Mouse (Mus musculus) C2C12 (cell line): ENCODE data around the gene Sowahc. TPM values are rescaled to one million over a fixed set of nuclear protein-coding genes. Genes with fewer than 3 reads are reported as not detected.

Experiments used
- H3K27me3 ChIP-seq: one replicate; pipeline ENCODE4 v1.6.1; 2011; ENCODE audit not compliant: control insufficient read depth, insufficient read depth, insufficient read length
- H3K36me3 ChIP-seq: one replicate; pipeline ENCODE4 v1.6.1; 2011; ENCODE audit not compliant: control insufficient read depth, insufficient read depth
- H3K4me3 ChIP-seq: one replicate; pipeline ENCODE4 v1.5.1; 2011; ENCODE audit warnings: mild to moderate bottlenecking, control low read depth; ENCODE audit not compliant: poor library complexity, insufficient read depth, severe bottlenecking
- H3K79me2 ChIP-seq: one replicate; pipeline ENCODE4 v1.6.1; 2011; ENCODE audit not compliant: control insufficient read depth, insufficient read depth
- H3K79me3 ChIP-seq: one replicate; pipeline ENCODE4 v1.6.1; 2011; ENCODE audit warnings: low read depth, control low read depth
- H3ac ChIP-seq: one replicate; pipeline ENCODE3; 2011; ENCODE audit warnings: low read depth; ENCODE audit not compliant: control insufficient read depth, insufficient read length
- CEBPB ChIP-seq: IDR thresholded peaks from one replicate; pipeline ENCODE4 v1.6.1; 2011; ENCODE audit warnings: low read depth, mild to moderate bottlenecking, control low read depth, moderate library complexity
- CTCF ChIP-seq: IDR thresholded peaks from one replicate; pipeline ENCODE4 v1.5.1; 2011; ENCODE audit not compliant: control insufficient read depth, insufficient read depth, insufficient read length
- FOSL1 ChIP-seq: IDR thresholded peaks from one replicate; pipeline ENCODE4 v1.8.0; 2011; ENCODE audit warnings: mild to moderate bottlenecking, low read length; ENCODE audit not compliant: poor library complexity, insufficient read depth, severe bottlenecking
- MAX ChIP-seq: IDR thresholded peaks from one replicate; pipeline ENCODE4 v1.6.1; 2011; ENCODE audit warnings: mild to moderate bottlenecking, control low read depth
- MYOD1 ChIP-seq: IDR thresholded peaks from one replicate; pipeline ENCODE4 v1.6.1; 2011; ENCODE audit warnings: low read depth; ENCODE audit not compliant: control insufficient read depth, insufficient read length
- MYOG ChIP-seq: IDR thresholded peaks from one replicate; pipeline ENCODE4 v1.6.1; 2011; ENCODE audit not compliant: control insufficient read depth, insufficient read length; ENCODE audit errors: extremely low read depth
- USF1 ChIP-seq: IDR thresholded peaks from one replicate; pipeline ENCODE4 v1.6.1; 2011; ENCODE audit warnings: low read depth, mild to moderate bottlenecking, control low read depth, moderate library complexity
- polyA plus RNA-seq: library from polyadenylated mRNA; unstranded; fragments of >200 nt; fragmentation: generic; extraction: Trizol; gene quantifications from one replicate; pipeline ENCODE4 v1.2.1, GENCODE M21; 2012; ENCODE audit warnings: missing spikeins

Gene Sowahc
- polyA plus RNA-seq, 1 experiment: 2.2 TPM

GRCm38 (mm10) chr10:59225137-59225536 lies 3.4 kb downstream of the Sowahc start:
- H3K4me3 ChIP-seq: no peak overlapping the region
- no peak overlapping the region for H3ac ChIP-seq
- H3K79me3 ChIP-seq: peaks cover 17% of the 10 kb centered on the region
- TF ChIP-seq MAX: no peak
- TF ChIP-seq MYOG: no peak
- TF ChIP-seq CTCF: no peak
- no peak for TF ChIP-seq FOSL1
- no peak for TF ChIP-seq MYOD1
- no peak for TF ChIP-seq USF1
- no peak for TF ChIP-seq CEBPB
- no peaks in the 10 kb centered on the region for H3K27me3 ChIP-seq
- H3K79me2 ChIP-seq: peaks cover 52% of the 10 kb centered on the region
- H3K36me3 ChIP-seq: peaks cover 8% of the 10 kb centered on the region

- Histone ChIP-seq H3K27me3 (no peaks in the 10 kb centered on the region), H3K79me3 (peaks cover 2% of the 10 kb centered on the region), H3K79me2 (peaks cover 17% of the 10 kb centered on the region), H3K4me3 (no peak overlapping the region), H3ac (no peak overlapping the region), H3K36me3 (peaks cover 4% of the 10 kb centered on the region)
- TF ChIP-seq CEBPB (no peak), MYOD1 (no peak)
Measured at GRCm38 (mm10) chr10:59229205-59229820, 7.6 kb downstream of the Sowahc start.

GRCm38 (mm10) chr10:59235227-59235626 lies 13.5 kb downstream of the Sowahc start:
- Histone ChIP-seq H3K27me3 (no peaks in the 10 kb centered on the region), H3K36me3 (no peaks in the 10 kb centered on the region), H3ac (no peak overlapping the region), H3K4me3 (no peak overlapping the region), H3K79me3 (no peaks in the 10 kb centered on the region), H3K79me2 (no peaks in the 10 kb centered on the region)
- no peak for TF ChIP-seq CTCF
- TF ChIP-seq MAX: no peak
- no peak for TF ChIP-seq FOSL1
- TF ChIP-seq USF1: no peak
- no peak for TF ChIP-seq MYOD1
- TF ChIP-seq CEBPB: no peak
- TF ChIP-seq MYOG: no peak

DNA sequence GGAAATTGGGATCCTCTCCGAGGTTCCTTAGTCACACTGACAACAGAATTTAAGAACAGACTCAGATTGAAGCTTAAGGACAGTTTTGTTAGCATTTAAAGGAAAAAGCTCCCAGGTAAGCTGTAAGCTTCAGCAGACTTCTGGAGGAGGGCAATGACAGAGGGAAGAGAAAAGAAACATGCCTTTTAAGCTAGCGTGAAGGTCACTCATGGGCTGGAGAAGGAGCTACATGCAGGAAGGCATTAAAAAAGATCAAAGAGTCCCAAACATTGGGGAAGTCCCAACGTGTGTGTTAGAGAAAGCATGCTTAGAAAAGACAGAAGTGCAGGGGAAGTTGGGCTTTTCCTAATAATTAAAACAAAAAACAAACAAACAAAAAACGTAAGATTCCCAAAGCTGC lies 14.1 kb downstream of the Sowahc start:
- no peak overlapping the region for H3K4me3 ChIP-seq
- H3ac ChIP-seq: no peak overlapping the region
- H3K79me3 ChIP-seq: no peaks in the 10 kb centered on the region
- no peaks in the 10 kb centered on the region for H3K27me3 ChIP-seq
- no peak for TF ChIP-seq USF1
- TF ChIP-seq FOSL1: no peak
- TF ChIP-seq CEBPB: no peak
- no peak for TF ChIP-seq MYOG
- no peak for TF ChIP-seq MAX
- no peak for TF ChIP-seq CTCF
- H3K79me2 ChIP-seq: no peaks in the 10 kb centered on the region
- no peaks in the 10 kb centered on the region for H3K36me3 ChIP-seq

- no peak overlapping the region for H3K4me3 ChIP-seq
- H3ac ChIP-seq: no peak overlapping the region
- TF ChIP-seq CTCF: no peak
- TF ChIP-seq USF1: no peak
- no peak for TF ChIP-seq CEBPB
- no peak for TF ChIP-seq MYOD1
- TF ChIP-seq MYOG: no peak
- no peaks in the 10 kb centered on the region for H3K79me3 ChIP-seq
- no peaks in the 10 kb centered on the region for H3K36me3 ChIP-seq
- no peaks in the 10 kb centered on the region for H3K27me3 ChIP-seq
- no peaks in the 10 kb centered on the region for H3K79me2 ChIP-seq
Measured at GRCm38 (mm10) chr10:59236486-59236885, 14.7 kb downstream of the Sowahc start.

- Histone ChIP-seq H3ac (no peak overlapping the region), H3K79me3 (no peaks in the 10 kb centered on the region), H3K4me3 (no peak overlapping the region), H3K79me2 (no peaks in the 10 kb centered on the region), H3K36me3 (no peaks in the 10 kb centered on the region), H3K27me3 (no peaks in the 10 kb centered on the region)
- TF ChIP-seq MAX: no peak
- no peak for TF ChIP-seq CEBPB
- TF ChIP-seq CTCF: no peak
- TF ChIP-seq FOSL1: no peak
- TF ChIP-seq MYOG: no peak
- no peak for TF ChIP-seq USF1
- no peak for TF ChIP-seq MYOD1
Measured at GRCm38 (mm10) chr10:59237757-59238156, 16.0 kb downstream of the Sowahc start.
